Mouse (Mus musculus) cerebellum, adult 9-11 months (tissue): Measurements from ENCODE around the gene Mtf1.
A peak's percentile ranks its signal among the peaks of the same experiment; 100 is the strongest.

ENCODE experiments used
- DNase-seq: peaks from one replicate; pipeline ENCODE4 v3.0.0; 2022

Gene Mtf1

DNA sequence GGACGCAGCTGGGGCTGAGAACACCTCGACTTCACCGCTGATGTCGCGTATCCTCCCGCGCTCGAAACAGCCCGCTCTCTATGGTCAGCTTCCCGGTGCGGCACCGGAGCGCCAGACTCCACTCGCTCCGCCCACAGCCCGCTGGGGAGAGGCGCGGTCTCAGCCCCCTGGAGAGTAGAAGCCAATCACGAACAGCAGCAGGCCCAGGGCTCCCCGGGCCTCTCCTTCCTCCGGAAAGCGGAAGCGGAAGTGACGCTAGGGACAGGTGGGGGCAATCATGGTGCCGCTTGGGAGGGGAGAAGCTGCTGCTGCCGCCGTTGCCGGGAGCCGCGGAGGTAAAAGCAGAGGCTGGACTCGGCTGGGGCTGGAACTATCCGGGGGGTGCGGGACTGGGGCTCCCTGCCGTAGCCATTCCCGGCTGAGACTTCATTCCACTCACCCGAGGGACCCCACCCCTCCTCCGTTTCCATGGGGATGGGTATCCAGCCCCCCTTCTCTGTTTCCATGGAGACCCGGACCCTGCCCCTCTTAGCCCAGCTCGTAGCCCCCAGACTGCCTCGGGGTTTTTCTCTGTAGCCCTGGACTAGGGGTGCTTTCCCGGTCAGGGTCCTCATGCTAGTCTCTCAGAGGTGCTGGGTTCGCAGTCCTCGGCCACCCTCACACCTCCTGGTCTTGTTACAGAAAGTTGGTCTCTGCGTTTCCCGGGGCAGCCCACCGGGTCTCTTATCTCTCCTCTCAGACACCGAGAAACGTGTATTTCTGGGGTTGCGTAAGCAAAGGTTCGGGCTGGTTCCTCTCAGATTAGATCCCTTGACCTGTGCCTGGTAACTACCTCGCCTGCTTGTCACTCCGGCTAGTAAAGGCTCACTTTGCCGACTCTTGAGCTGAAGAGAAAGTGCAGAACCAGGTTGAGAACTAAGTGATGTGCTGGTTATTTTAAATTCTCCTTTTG lies 681 bp downstream of the Mtf1 start:
- peak; percentile 96 for DNase-seq

DNA sequence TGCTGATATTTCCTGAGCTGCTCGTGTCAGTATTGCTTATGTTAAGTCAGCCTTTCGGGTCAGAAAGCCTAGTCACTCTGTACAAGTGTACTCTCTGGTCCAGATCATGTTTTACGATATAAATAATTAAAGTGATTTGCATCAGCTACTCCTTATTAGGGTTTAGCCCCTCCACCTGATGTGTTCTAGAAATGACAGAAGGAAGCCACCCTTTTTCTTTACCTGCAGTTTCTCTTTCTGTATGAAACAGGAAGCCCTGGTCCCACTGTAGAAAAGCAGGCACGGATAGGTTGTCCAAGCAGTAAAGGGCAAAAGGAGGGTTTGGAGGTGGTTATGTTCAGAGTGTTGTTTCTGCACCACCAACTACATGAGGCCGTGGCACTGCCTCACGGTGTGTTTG lies 1.5 kb downstream of the Mtf1 start:
- no peak for DNase-seq

DNA sequence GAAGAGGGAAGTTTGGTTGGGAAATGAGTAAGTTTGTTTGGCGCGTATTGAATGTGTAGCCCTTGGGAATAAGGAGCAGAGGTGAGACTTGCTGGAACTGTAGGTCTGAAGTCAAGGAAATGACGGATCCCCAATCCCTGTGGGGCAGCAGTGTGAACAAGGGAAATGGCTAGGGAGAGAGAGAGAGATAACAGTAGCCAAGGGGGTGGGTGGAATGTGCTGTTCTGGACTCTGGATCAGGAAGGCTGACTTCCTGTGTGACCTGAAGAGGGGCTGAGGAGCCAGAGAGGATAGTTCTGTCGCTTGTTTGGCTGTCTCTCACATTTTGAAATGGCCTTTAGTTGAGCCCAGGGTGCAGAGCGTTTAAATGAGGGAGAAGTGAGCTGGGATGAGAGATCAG lies 6.6 kb downstream of the Mtf1 start:
- DNase-seq, result no peak

GRCm38 (mm10) chr4:124809136-124809883 lies 7.4 kb downstream of the Mtf1 start:
- no peak for DNase-seq

DNA sequence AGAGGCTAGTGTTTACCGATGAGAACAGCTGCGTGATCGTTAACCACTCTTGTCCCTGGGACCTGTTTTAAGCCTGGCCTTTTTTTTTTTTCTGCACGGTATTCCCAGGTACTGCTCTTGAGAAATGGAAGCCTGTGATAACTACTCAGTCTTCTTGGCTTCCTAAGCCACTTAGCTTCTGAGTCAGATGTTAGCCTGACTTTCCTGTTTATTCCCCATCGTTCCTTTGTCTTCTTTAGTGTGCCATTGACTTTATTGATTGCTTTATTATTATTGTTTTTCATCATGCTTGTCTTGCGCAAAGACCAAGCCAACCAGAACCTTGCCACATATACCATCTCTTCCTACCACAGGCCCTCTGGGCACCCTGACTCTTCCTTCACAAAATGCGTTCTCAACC lies 8.2 kb downstream of the Mtf1 start:
- no peak for DNase-seq

DNA sequence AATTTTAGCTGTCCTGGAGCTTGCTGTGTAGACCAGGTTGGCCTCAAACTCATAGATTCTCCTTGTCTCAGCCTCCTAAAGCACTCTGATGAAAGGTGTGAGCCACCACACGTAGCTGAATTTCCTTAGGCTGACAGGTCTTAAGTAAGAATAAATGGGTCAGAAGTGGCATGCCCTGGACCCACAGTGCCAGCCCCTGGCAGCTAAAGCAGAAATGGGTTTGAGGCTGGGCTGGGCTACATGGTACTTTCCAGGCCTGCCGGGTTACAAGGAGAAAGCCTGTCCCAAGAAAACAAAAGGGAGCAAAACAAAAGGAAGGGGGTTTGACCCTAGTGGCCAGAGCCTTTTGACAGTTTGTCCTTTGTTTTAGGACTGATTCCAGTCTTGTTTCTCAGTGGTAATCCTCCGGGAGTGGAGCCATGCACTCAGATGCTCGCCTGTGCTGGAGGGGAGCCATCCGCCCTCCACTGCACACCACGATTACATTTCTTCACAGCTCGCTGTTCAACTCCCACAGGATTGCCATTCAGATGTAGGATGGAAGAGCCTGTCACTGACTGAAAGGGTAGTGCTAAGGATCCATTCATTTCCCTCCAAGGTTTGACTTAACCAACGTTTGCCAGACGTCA lies 9.6 kb downstream of the Mtf1 start:
- DNase-seq, result peak; percentile 44

GRCm38 (mm10) chr4:124815901-124816300 lies 14.0 kb downstream of the Mtf1 start:
- DNase-seq, result peak; percentile 71

DNA sequence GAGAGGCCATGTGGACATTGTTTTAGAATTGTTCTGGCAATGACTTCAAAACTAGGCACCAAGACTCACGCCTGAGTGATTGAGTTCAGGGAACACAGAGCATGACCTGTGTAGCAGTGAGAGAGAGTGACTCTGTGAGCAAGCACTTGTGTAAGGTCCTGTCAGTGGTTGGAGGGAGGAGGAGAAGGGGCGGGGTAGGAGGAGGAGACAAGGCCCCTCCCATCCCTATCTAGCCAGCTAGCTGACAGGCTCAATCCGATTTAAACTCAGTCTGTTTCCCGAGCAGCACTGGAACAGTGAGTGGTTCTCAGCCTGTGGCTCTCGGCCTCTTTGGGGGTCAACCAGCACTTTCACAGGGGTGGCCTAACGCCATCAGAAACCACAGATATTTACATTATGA lies 15.9 kb downstream of the Mtf1 start:
- no peak for DNase-seq

- no peak for DNase-seq
These were observed 16.9 kb downstream of the Mtf1 start for GRCm38 (mm10) chr4:124818832-124819231.

GRCm38 (mm10) chr4:124824967-124825366 lies 23.1 kb downstream of the Mtf1 start:
- no peak for DNase-seq

DNA sequence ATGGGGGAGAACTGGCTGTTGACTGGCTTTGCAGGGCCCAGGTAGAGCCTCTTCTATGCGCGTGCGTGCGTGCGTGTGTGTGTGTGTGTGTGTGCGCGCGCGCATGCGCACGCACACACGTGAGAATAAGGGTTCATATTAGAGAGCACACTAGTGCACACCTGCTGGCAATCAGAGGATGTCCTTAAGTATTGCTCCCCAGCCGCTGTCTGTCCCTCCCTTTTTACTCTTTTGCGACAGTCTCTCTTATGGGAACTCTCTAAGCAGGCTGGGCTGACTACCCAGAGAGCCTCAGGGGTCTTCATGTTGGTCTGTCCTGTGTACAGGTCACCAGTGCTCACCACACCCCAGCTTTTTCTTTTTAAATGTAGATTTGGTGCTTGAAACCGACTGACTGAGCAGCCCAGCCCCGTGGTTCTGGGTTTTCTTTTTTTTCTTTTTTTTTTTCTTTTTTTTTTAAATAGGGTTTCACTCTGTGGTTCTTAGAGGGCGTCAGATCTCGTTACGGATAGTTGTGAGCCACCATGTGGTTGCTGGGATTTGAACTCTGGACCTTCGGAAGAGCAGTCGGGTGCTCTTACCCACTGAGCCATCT lies 23.6 kb downstream of the Mtf1 start:
- no peak for DNase-seq

DNA sequence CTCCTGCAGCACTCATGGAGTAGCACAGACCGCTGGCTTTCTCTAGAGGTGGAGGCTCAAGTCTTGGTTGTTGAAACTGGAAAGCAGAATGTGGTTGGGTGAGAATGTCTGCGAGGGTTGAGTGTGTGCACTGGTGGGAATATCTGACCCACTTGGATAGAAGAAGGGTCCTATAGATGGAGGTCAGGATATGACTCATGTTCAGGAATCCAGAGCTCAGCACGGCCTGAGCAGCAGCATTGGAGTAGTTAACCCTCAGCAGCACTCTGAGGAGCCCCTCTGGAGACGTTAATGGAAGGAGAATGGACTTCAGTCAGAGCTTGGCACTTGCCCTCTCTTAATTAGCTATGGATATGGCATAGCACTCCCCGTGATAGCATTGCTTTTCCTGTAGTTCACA lies 27.8 kb downstream of the Mtf1 start:
- no peak for DNase-seq

- no peak for DNase-seq
These were observed 30.9 kb downstream of the Mtf1 start for GRCm38 (mm10) chr4:124832796-124833195.

DNA sequence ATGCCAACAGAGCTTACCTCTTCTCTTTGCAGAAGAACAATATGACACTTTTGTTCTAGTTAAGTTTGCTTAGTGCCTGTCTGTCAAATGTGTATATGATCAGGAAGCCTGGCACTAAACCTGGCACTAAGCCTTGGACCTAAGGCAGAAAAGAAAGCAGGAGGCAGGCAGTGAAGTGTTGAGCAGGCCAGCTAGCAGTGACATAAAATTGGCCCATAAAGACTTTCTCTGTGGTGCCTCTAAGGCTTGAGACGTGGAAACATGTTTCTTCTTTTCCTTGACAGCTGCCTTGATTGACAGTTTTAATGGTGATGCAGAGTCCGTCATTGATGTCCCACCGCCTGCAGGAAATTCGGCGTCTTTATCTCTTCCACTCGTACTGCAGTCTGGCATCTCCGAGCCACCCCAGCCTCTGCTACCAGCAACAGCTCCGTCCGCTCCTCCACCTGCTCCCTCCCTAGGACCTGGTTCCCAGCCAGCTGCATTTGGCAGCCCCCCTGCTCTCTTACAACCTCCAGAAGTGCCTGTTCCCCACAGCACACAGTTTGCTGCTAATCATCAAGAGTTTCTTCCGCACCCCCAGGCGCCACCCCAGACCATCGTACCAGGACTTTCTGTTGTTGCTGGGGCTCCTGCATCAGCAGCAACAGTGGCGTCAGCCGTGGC lies 36.3 kb downstream of the Mtf1 start:
- DNase-seq, result peak; percentile 35

GRCm38 (mm10) chr4:124840998-124841397 lies 39.1 kb downstream of the Mtf1 start:
- no peak for DNase-seq

DNA sequence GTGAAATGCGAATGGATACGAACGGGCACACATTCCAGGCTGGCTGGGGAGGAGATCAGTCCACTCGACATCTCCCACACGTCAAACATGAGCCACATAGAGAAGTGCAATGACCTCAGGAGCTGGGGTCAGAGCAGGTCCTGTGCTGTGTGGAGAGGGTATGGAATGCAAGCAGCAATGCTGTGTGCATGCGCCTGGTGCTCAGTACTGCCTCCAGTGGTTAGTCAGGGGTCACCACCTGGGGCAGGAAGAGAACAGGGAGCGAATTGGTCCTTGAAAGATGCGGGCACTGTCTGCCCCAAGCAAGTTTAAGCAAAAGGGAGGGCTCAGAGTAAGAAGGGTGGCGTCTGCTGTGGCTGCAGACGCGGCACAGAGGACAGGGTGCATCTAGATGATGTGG lies 41.6 kb downstream of the Mtf1 start:
- peak; percentile 41 for DNase-seq

DNA sequence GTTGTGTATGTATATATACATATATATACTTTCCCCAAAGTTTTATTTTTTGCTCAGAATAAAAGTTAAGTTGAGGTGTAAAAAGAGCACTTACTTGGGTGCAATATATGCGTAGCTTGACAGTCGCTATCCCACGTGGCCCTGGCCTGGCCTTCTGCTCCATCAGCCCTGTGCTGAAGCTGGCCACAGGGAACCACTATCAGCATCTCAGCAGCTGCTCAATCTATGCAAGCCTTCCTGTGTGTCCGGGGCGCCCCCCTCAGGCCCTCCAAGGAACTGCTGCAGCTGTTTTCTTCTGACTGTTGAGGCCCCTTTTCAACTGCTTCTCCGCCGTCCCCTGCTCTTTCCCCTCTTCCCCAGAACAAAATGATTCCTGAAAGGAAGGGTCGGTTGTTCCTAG lies 45.7 kb downstream of the Mtf1 start:
- peak; percentile 82 for DNase-seq

DNA sequence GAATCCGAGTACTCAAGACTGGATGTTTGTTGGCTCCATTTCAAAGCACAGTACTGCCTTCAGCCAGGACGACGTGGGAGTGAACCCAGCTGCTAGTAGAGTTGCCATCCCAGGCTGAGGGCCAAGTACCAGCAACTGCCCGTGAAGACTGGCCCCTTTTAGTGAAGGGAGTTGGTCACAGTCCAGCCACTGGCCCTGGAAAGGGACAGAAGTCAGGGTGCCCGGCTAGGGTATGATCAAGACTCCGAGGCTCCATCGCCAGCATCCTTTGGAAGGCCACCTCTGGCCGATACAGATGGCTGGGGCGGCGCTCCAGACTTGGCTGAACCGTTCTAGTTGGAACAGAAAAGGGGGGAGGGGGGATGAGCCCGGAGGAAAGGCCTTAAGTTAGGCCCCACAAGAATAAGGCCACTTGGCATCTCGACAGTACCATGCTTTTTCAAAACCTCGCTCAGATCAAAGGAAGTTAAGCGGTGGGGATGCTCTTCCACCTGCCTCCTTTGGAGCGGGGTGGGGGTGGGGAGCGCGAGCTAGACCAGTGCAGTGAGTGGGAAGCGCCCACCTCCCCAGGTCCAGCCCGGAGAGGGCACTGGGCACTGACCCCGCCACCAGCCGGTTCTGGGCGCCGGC lies 47.8 kb downstream of the Mtf1 start:
- peak; percentile 82 for DNase-seq

DNA sequence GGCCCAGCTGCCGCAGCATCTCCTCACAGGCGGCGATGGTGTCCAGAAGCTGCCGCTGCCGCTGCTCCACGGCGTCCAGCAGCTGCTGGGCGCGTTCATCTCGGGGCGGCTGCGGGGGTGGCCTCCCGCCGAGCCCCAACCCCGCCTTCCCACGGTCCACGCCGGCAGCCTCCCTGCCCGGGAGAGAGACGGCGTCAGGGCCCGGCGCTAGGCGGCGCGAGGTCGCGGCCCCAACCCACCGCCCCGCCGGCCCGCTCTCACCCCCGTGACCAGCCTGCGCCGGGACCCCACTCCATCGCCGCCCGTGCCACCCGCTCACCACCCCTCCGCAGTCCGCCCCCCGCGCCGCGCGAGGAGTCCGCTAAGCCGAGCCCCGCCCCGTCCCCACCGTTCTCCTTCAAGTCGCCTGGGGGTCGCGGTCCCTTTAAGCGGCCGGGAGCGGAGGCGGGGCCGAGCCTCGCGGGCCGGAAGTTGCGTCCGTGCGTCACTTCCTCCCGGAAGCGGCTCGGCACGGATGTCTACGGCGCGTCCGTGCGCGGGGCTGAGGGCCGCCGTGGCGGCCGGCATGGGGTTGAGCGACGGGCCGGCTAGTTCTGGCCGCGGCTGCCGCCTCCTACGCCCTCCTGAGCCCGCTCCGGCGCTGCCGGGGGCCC lies 48.5 kb downstream of the Mtf1 start, which contains the start of gene Yrdc:
Gene Yrdc (plus strand): TSS at position 419 of the 653 bp plus-strand sequence.
- peak; percentile 95 for DNase-seq

DNA sequence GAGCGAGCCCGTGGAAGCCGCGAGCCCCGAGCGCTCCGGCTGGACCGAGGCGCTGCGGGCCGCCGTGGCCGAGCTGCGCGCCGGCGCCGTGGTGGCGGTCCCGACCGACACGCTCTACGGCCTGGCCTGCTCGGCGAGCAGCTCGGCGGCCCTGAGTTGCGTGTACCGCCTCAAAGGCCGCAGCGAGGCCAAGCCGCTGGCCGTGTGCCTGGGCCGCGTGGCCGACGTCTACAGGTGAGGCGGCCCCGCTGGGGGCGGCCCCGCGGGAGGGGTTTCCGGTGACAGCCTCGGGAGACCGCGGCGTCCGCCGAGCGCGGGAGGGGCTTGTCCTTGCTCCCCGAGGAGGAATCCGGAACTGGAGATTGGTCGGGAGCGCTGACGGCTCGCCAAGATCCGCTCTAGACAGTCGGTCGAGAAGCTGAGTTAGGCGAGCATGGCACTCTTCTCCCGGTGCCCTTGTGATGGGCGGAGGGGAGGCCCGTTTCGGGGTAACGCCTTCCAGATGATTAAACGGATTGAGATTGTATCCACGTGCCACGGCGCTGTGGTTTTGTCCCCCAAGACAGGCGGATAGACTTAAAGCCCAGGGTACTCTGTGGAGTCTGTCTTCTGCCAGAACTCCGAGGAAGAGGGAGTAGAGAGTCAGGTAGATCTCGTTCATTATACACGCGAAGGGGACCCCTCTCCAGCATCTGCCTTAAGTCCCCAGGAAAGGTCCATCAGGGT lies 49.2 kb downstream of the Mtf1 start, which contains the start of gene 1110065P20Rik:
Gene 1110065P20Rik (minus strand): TSS at position 264 of the 726 bp plus-strand sequence.
- DNase-seq, result peak; percentile 85

GRCm38 (mm10) chr4:124856294-124856693 lies 54.4 kb downstream of the Mtf1 start:
- DNase-seq, result no peak
